Mouse (Mus musculus): Measurements from ENCODE around the gene Tbc1d4. TPM values are rescaled to one million over a fixed set of nuclear protein-coding genes. Genes with fewer than 3 reads are reported as not detected.

The Tbc1d4 gene
- 0.58 to 0.96 TPM (median 0.68 TPM) in 4 replicates for total RNA-seq (2023; ENCODE audit: inconsistent age)

GRCm38 (mm10) chr14:101608519-101609368, at the start of gene Tbc1d4:
TSS of gene Tbc1d4 (minus strand) at chr14:101609191.

GRCm38 (mm10) chr14:101653581-101654525, 44.9 kb upstream of the Tbc1d4 start, which contains the start of gene Uchl3:
TSS of gene Uchl3 (plus strand) at chr14:101653967.

GRCm38 (mm10) chr14:101640153-101640843, 31.3 kb upstream of the Tbc1d4 start, which contains the start of gene Commd6:
TSS of gene Commd6 (minus strand) at chr14:101640686.

Other genes with a start within 250 kb of the Tbc1d4 start
- 38.2 to 59.2 TPM (median 55.8 TPM) in 4 replicates for gene Commd6, start 31.5 kb upstream of the Tbc1d4 start, total RNA-seq (2023; ENCODE audit: inconsistent age)
- gene Uchl3, start 44.8 kb upstream of the Tbc1d4 start, total RNA-seq (2023; ENCODE audit: inconsistent age): 55.6 to 64.8 TPM (median 57.4 TPM) in 4 replicates
- not detected in 4 replicates for gene Gm9922, start 120.6 kb upstream of the Tbc1d4 start, total RNA-seq (2023; ENCODE audit: inconsistent age)
- gene Lmo7, start 120.8 kb upstream of the Tbc1d4 start, total RNA-seq (2023; ENCODE audit: inconsistent age): 1.00 to 2.5 TPM (median 1.3 TPM) in 4 replicates

Data from B cell, adult (primary cell).